Mouse (Mus musculus) mouse embryonic stem cell (cell line): ENCODE results near the gene Gm14459.
"Not testable (repeated sequence)": the region's sequence is repeated elsewhere in the genome, so short reads cannot be mapped to it uniquely, and the experiment has no call there.

Source experiments
- in situ Hi-C, 2 experiments: fragments of 300-500 bp; cut with MboI; formaldehyde crosslinking; loops; 1 replicate in 1 of 2; 3 replicates in 1 of 2; pipeline ENCODE4 v1.14.3; 2019 to 2020; ENCODE audit warnings: low sequenced_read_pairs in 2 of 2, low pct_unique_long_range_greater_than_20kb in 1 of 2, mixed read lengths in 1 of 2; ENCODE audit not compliant: unreplicated experiment in 1 of 2

The Gm14459 gene

GRCm38 (mm10) chrX:8524854-8525253 lies at the start of gene Gm14459:
TSS of gene Gm14459 (minus strand) at chrX:8524954.
- in situ Hi-C loops, result no loop called here

DNA sequence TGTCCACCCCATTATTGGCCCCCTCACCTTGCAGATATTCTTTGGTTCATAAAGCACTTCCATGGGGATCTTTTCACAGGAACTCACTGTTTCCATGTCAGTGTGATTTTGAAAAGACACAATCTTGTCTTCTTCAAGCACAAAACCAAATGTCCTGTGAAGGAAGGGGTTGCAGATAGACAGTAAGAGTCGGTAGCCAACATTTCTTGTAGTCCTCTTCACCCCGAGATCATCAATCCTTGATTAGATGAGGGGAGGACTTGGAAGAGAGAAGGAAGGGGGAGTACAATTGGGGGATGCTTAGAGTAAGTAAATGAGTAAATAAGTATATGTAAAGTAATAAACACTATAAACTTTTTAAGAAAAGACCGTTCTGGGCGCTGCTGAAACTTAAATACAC lies 23.4 kb upstream of the Gm14459 start, which contains the start of gene Ssxb6:
Ssxb6 (minus strand) TSS at position 101 of the 400 bp plus-strand sequence.
- in situ Hi-C loops, result not testable (repeated sequence)
